Mouse (Mus musculus) macrophage (primary cell): ENCODE measurements around the gene Sp1. TPM values are rescaled to one million over a fixed set of nuclear protein-coding genes. Genes with fewer than 3 reads are reported as not detected.

ENCODE experiments used
- H3K27ac ChIP-seq: fragments of 350-480 bp; formaldehyde crosslinking; 2 replicates; pipeline ENCODE4 v1.9.0; 2021
- H3K36me3 ChIP-seq: fragments of 350-480 bp; formaldehyde crosslinking; 2 replicates; pipeline ENCODE4 v1.9.0; 2021; ENCODE audit errors: inconsistent target
- H3K4me3 ChIP-seq: fragments of 350-480 bp; formaldehyde crosslinking; 2 replicates; pipeline ENCODE4 v1.9.0; 2021; ENCODE audit errors: inconsistent target
- H3K79me2 ChIP-seq: fragments of 350-480 bp; formaldehyde crosslinking; 2 replicates; pipeline ENCODE4 v1.9.0; 2021; ENCODE audit errors: inconsistent target
- whole genome bisulfite sequencing: methylation state at CpG from one replicate; pipeline ENCODE4 v1.1.7; 2026; ENCODE audit warnings: inconsistent platforms; ENCODE audit not compliant: missing documents; 5-methylcytosine and 5-hydroxymethylcytosine counted together
- polyA plus RNA-seq: library from polyadenylated mRNA; stranded (reverse); fragments of 250-400 nt; gene quantifications from 3 replicates; pipeline ENCODE4 v1.2.4, GENCODE M21; 2018; ENCODE audit warnings: inconsistent platforms
- total RNA-seq, 78 experiments: library from RNA; depleted of rRNA; stranded (reverse); fragments of 250-400 nt; gene quantifications; 1 replicate in 9 of 78; 2 replicates in 24 of 78; 3 replicates in 43 of 78; 4 replicates in 2 of 78; pipeline ENCODE4 v1.2.4; 2018; ENCODE audit warnings: inconsistent platforms in 56 of 78

Gene Sp1
- total RNA-seq (2018; cell fraction: chromatin; rRNA removed), result 10 to 100 TPM; 25.2 to 50.1 (median 38.2) TPM
- total RNA-seq (2018; cell fraction: cytosol; rRNA removed), result 10 to 100 TPM; 28.8 to 47.4 (median 37.9) TPM
- total RNA-seq (2018; cell fraction: nucleus; rRNA removed), result 10 to 100 TPM; 29.8 to 76.0 (median 40.8) TPM
- polyA plus RNA-seq, result 19.8 to 22.7 TPM (median 22.6 TPM) in 3 replicates

- H3K27ac ChIP-seq, result peak within 1 kb of the TSS; percentile 93
- 1% methylated on average over 38 of the region's 38 CpGs for WGBS
- H3K79me2 ChIP-seq, result peaks cover 39% of the 10 kb centered on the region
- H3K36me3 ChIP-seq, result peaks cover 18% of the 10 kb centered on the region; the same call in 1 of the 2 replicates
- H3K4me3 ChIP-seq, result peak within 1 kb of the TSS; percentile 33
These were observed at the start of gene Sp1 for GRCm38 (mm10) chr15:102405489-102406195. Gene Sp1 (plus strand): TSS chr15:102406143.

GRCm38 (mm10) chr15:102356501-102357325 is 49.2 kb upstream of the Sp1 start:
- WGBS, result 74% methylated on average over 16 of the region's 16 CpGs
- no peak overlapping the region for H3K4me3 ChIP-seq
- no peaks in the 10 kb centered on the region for H3K79me2 ChIP-seq
- no peaks in the 10 kb centered on the region for H3K36me3 ChIP-seq
- H3K27ac ChIP-seq, result no peak overlapping the region

DNA sequence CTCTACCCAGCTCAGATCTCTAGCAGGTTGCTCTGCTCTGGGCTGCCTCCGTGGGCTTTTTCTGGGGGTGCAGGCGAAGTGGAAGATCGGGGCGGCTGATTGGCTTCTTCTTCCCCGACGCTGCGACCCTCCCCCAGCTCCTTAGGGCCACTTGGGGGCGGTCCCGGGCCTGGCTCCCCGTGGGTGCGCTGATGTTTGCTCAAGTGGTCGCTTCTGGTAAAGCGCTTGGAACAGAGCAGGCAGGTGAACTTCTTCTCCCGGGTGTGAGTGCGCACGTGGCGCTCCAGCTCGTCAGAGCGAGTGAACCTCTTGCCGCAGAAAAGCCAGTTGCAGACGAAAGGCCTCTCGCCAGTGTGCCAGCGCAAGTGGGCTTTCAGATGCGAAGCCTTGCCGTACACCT is 47.8 kb upstream of the Sp1 start:
- Histone ChIP-seq H3K79me2 (no peaks in the 10 kb centered on the region), H3K27ac (no peak overlapping the region), H3K36me3 (no peaks in the 10 kb centered on the region), H3K4me3 (no peak overlapping the region)
- 4% methylated on average over 24 of the region's 25 CpGs for WGBS

DNA sequence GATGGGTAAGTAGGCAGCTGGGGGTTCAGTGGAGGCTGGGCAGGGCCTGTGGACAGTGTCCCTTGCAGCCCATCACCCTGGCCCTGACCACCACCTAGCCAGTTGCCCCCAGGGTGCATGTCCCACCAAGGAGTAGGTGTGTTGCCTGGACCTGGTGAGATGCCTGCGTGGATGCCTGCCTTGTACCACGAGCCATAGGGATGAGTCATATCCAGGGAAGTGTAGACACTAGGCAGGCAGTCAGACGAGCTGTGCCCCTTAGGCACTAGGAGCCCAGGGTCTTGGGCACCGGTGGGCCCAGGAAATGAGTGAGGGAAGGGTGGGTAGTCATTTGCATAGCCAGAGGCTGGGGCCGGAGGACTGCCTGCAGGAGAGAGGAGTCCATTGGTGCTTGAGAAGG is 47.1 kb upstream of the Sp1 start:
- Histone ChIP-seq H3K36me3 (no peaks in the 10 kb centered on the region), H3K4me3 (no peak overlapping the region)
- 63% methylated on average over 5 of the region's 5 CpGs for WGBS

GRCm38 (mm10) chr15:102362648-102363047 is 43.3 kb upstream of the Sp1 start:
- Histone ChIP-seq H3K27ac (no peak overlapping the region), H3K4me3 (no peak overlapping the region), H3K36me3 (no peaks in the 10 kb centered on the region), H3K79me2 (no peaks in the 10 kb centered on the region)
- 6% methylated on average over 14 of the region's 14 CpGs for WGBS

More for the DNA sequence above, 47.1 kb upstream of the Sp1 start:
- H3K27ac ChIP-seq, result no peak overlapping the region
- H3K79me2 ChIP-seq, result no peaks in the 10 kb centered on the region

DNA sequence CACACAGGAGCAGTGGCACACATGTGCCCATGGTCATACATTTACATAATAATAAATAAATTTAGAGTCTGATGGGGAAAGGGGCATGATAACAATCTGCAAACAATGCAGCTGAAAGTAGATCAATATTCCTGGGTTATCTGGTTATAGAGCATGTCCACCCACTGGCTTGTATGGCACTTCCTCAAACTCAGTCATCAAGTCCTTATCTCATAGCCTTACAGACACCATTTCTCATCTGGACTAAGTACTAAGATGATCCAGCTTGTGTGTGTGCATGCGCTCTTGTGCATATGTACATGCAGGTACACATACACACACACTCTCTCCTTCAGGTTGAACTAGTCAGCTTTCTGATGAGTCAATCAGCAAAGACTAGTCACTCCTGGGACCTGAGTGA is 41.3 kb upstream of the Sp1 start:
- H3K36me3 ChIP-seq, result no peaks in the 10 kb centered on the region
- 100% methylated on average over 1 of the region's 1 CpGs for WGBS
- H3K27ac ChIP-seq, result no peak overlapping the region
- H3K79me2 ChIP-seq, result no peaks in the 10 kb centered on the region
- H3K4me3 ChIP-seq, result no peak overlapping the region

DNA sequence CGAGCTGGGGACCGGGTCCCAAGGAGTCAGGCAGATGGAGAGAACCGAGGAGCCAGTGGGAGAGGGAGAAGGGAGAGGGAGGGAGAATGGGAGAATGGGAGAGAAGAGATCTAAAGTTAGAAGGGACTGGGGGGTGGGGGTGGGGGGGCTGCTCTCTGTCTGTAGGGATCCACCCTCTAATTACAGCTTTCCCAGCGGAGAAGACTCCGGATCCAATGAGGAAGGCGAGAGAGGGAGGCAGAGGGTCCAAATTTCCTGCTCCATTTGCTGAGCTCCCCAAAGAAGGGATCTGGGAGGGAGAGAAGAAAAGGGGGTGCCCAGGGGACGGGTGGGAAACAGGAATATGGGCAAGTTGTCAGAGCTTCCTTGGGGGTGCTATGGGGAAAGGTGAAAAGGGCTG is 39.7 kb upstream of the Sp1 start:
- WGBS, result 57% methylated on average over 6 of the region's 7 CpGs
- no peaks in the 10 kb centered on the region for H3K79me2 ChIP-seq
- H3K27ac ChIP-seq, result no peak overlapping the region
- no peak overlapping the region for H3K4me3 ChIP-seq
- no peaks in the 10 kb centered on the region for H3K36me3 ChIP-seq

DNA sequence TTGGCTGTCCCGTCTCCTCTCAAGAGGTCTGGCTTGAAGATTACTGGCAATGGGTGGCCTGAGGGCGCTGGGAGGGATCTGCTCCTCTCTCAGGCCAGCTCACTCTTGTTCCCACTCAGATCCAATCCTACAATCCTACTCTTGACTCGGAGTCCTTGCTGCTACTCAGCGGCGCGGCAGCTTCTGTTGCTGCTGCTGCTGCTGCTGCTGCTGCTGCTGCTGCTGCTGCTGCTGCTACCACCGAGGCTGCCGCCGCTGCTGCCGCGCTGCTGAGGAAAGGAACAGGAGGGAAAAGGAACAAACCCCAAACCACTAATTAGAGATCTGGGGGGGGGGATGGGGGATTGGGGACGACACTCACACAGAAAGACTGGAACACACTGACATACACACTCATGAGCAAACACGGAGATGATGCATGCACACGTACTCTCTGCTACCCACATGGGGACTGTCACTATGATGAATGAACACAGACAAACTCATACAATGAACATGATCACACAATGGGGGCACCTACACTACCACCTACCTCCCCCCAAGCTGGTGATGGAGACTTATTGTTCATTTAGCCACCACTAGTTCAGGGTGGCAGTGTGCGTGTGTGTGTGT is 39.1 kb upstream of the Sp1 start, which contains the start of gene Sp7:
Gene Sp7 (minus strand): TSS at position 450 of the 612 bp plus-strand sequence.
- H3K36me3 ChIP-seq, result no peaks in the 10 kb centered on the region
- H3K79me2 ChIP-seq, result no peaks in the 10 kb centered on the region
- no peak within 1 kb of the TSS for H3K4me3 ChIP-seq
- WGBS, result 8% methylated on average over 15 of the region's 15 CpGs
- H3K27ac ChIP-seq, result no peak within 1 kb of the TSS

GRCm38 (mm10) chr15:102369972-102370371 is 36.0 kb upstream of the Sp1 start:
- no peaks in the 10 kb centered on the region for H3K36me3 ChIP-seq
- H3K4me3 ChIP-seq, result no peak overlapping the region
- H3K27ac ChIP-seq, result no peak overlapping the region
- WGBS, result 35% methylated on average over 13 of the region's 13 CpGs
- H3K79me2 ChIP-seq, result no peaks in the 10 kb centered on the region

DNA sequence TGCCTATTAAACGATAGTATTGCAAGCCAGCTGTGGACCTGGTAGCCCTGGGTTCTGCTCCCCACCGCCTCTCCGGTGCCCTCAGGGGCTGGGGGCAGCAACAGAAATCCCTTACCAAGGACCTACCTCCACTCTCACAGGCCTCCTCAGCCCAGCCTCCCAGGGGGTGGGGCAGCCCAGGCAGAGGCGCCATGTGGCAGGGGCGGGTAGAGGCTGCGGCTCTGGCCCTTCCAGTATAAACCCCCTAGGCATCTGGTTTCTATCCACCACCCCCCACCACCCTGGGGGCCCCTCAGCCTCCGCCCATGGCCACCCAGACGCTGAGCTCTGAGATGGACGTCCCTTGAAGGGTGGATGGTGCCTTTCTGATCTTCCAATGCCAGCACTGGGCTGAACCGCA is 35.2 kb upstream of the Sp1 start:
- no peak overlapping the region for H3K4me3 ChIP-seq
- WGBS, result 71% methylated on average over 10 of the region's 10 CpGs
- H3K36me3 ChIP-seq, result no peaks in the 10 kb centered on the region
- no peak overlapping the region for H3K27ac ChIP-seq
- no peaks in the 10 kb centered on the region for H3K79me2 ChIP-seq

DNA sequence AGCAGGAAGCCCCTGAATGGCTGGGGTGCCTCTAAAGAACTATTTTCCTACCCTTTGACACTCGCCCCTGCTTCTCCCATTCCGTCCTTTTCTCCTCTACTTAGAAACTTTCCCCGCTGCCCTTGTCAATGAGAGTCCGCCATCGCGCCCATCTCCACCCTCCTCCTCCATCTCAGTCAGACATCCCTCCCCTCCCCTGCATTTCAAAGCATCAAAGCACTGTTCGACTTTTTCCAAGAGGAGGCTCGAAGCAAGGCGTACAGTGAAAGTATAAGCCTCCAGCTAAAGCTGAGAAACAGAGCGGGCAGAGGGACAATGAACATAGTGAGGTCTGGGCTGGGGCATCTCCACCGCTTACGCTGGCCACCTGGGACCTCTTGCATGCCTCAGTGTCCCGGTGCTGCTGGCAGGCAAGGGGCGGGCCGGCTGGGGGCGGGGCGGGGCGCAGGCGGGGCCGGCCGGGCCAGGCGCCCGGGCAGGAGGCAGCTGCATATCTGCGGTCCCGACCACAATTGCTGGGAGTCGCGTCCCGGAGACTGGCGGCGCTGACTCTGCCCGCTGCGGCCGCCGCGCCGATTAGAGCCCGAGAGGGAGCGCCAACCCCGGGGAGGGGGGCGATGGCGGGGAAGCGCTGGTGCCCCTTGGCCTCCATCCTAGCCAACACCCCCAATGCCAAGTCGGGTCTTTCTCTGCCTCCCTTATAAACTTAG is 29.3 kb upstream of the Sp1 start:
- Histone ChIP-seq H3K79me2 (no peaks in the 10 kb centered on the region), H3K27ac (no peak overlapping the region), H3K4me3 (peak overlapping the region; percentile 32), H3K36me3 (no peaks in the 10 kb centered on the region)
- 7% methylated on average over 41 of the region's 43 CpGs for WGBS

GRCm38 (mm10) chr15:102377163-102377543 is 28.8 kb upstream of the Sp1 start:
- WGBS, result 4% methylated on average over 6 of the region's 7 CpGs
- no peaks in the 10 kb centered on the region for H3K36me3 ChIP-seq
- H3K79me2 ChIP-seq, result no peaks in the 10 kb centered on the region
- H3K27ac ChIP-seq, result no peak overlapping the region
- H3K4me3 ChIP-seq, result peak overlapping the region; percentile 32

- Histone ChIP-seq H3K36me3 (no peaks in the 10 kb centered on the region), H3K79me2 (no peaks in the 10 kb centered on the region), H3K4me3 (no peak overlapping the region), H3K27ac (0 out of 2 replicates have a peak overlapping the region, but pooled peaks have one; percentile 1)
- WGBS, result 7% methylated on average over 9 of the region's 10 CpGs
These were observed 28.1 kb upstream of the Sp1 start for GRCm38 (mm10) chr15:102377810-102378262.

DNA sequence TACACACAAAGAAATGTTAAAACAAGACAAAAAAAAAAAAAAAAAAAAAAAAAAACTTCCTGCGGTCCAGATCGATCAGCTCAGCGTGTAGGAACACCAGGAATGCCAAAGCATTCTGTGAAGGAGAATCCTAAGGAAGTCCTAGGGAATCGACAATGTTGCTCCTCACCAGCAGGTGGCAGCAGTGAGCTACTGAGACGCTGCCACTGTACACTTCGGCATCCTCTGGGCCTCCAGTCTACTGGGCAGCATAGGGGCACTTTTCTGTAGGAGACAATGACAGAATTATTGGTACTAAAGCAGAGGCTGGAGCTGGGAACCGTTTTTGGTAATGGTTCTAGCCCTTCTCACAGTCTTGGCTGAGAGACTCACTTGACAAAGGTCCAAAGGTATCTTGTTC is 24.4 kb upstream of the Sp1 start:
- 4% methylated on average over 7 of the region's 7 CpGs for WGBS
- Histone ChIP-seq H3K79me2 (no peaks in the 10 kb centered on the region), H3K4me3 (no peak overlapping the region), H3K36me3 (no peaks in the 10 kb centered on the region), H3K27ac (no peak overlapping the region)
